Mouse (Mus musculus) forebrain, embryonic 16.5 days (tissue): ENCODE results near the gene Calu. TPM values are rescaled to one million over a fixed set of nuclear protein-coding genes. Genes with fewer than 3 reads are reported as not detected.
"Not testable (repeated sequence)": the region's sequence is repeated elsewhere in the genome, so short reads cannot be mapped to it uniquely, and the experiment has no call there.

Experiments used
- ATAC-seq: fragments of 200-750 bp; cut with Nextera tagmentation; 2 replicates; pipeline ENCODE4 v1.8.0; 2017; ENCODE audit warnings: mild to moderate bottlenecking, moderate library complexity
- H3K27ac ChIP-seq: fragments of 300-500 bp; sonication (generic); 2 replicates; pipeline ENCODE4 v1.5.1; 2014; ENCODE audit warnings: low read length, control low read depth
- H3K27me3 ChIP-seq: fragments of 300-500 bp; sonication (generic); replicated peaks from 2 replicates; pipeline ENCODE4 v1.6.1; 2014; ENCODE audit warnings: low read length; ENCODE audit not compliant: control insufficient read depth, insufficient read depth
- H3K36me3 ChIP-seq: fragments of 300-500 bp; sonication (generic); 2 replicates; pipeline ENCODE4 v1.6.1; 2014; ENCODE audit not compliant: control insufficient read depth, insufficient read depth
- H3K4me1 ChIP-seq: fragments of 300-500 bp; sonication (generic); replicated peaks from 2 replicates; pipeline ENCODE4 v1.6.1; 2014; ENCODE audit warnings: low read length; ENCODE audit not compliant: control insufficient read depth, insufficient read depth
- H3K4me2 ChIP-seq: fragments of 300-500 bp; sonication (generic); 2 replicates; pipeline ENCODE4 v1.6.1; 2014; ENCODE audit warnings: mild to moderate bottlenecking, low read length, control low read depth
- H3K4me3 ChIP-seq: fragments of 300-500 bp; sonication (generic); replicated peaks from 2 replicates; pipeline ENCODE4 v1.5.1; 2014; ENCODE audit warnings: mild to moderate bottlenecking, low read length, control low read depth
- H3K9ac ChIP-seq: fragments of 300-500 bp; sonication (generic); replicated peaks from 2 replicates; pipeline ENCODE4 v1.6.1; 2014; ENCODE audit warnings: low read depth, low read length, control low read depth
- H3K9me3 ChIP-seq: fragments of 300-500 bp; sonication (generic); 2 replicates; pipeline ENCODE4 v1.6.1; 2016; ENCODE audit warnings: low read length; ENCODE audit not compliant: control insufficient read depth
- WGBS: fragments of 180-500 bp; shearing (Covaris S2); extraction: QIAGEN DNeasy Blood & Tissue Kit; methylation state at CpG from one replicate; pipeline ENCODE4 v1.1.7; 2014; 5-methylcytosine and 5-hydroxymethylcytosine counted together
- polyA plus RNA-seq: library from polyadenylated mRNA; unstranded; fragments of >200 nt; fragmentation: Nextera tagmentation; extraction: Ambion mirVana; gene quantifications from 2 replicates; pipeline ENCODE4 v1.2.1, GENCODE M21; 2015

Gene Calu
- polyA plus RNA-seq, 1 experiment from 2014 or later, result 170 TPM

GRCm38 (mm10) chr6:29382442-29382841, 34.6 kb downstream of the Calu start:
- Histone ChIP-seq H3K9me3 (no peaks in the 10 kb centered on the region), H3K4me2 (no peak overlapping the region), H3K27ac (no peak overlapping the region), H3K36me3 (0 out of 2 replicates have a peak, but pooled peaks cover under 1% of the 10 kb centered on the region), H3K9ac (no peak overlapping the region), H3K4me1 (no peaks in the 10 kb centered on the region), H3K27me3 (no peaks in the 10 kb centered on the region), H3K4me3 (no peak overlapping the region)
- 34% methylated on average over 2 of the region's 2 CpGs for WGBS
- ATAC-seq, result no peak

GRCm38 (mm10) chr6:29388052-29388518, 40.2 kb downstream of the Calu start, which contains the start of gene Opn1sw:
Opn1sw (minus strand) TSS chr6:29388468.
- no peak within 1 kb of the TSS for H3K9ac ChIP-seq

GRCm38 (mm10) chr6:29388606-29389080, 40.8 kb downstream of the Calu start:
- Histone ChIP-seq H3K4me3 (no peak overlapping the region), H3K27me3 (no peaks in the 10 kb centered on the region), H3K9me3 (no peaks in the 10 kb centered on the region), H3K4me2 (peak overlapping the region; percentile 22; the same call in 1 of the 2 replicates), H3K27ac (no peak overlapping the region), H3K36me3 (no peaks in the 10 kb centered on the region), H3K4me1 (peaks cover 13% of the 10 kb centered on the region), H3K9ac (no peak overlapping the region)
- WGBS, result 9% methylated on average over 11 of the region's 11 CpGs
- peak; percentile 89 for ATAC-seq

More at GRCm38 (mm10) chr6:29388052-29388518, 40.2 kb downstream of the Calu start, which contains the start of gene Opn1sw:
- Histone ChIP-seq H3K4me3 (no peak within 1 kb of the TSS), H3K9me3 (no peaks in the 10 kb centered on the region), H3K4me2 (peak within 1 kb of the TSS; percentile 22; the same call in 1 of the 2 replicates), H3K27me3 (no peaks in the 10 kb centered on the region), H3K4me1 (peaks cover 13% of the 10 kb centered on the region), H3K27ac (no peak within 1 kb of the TSS), H3K36me3 (no peaks in the 10 kb centered on the region)
- 7% methylated on average over 12 of the region's 12 CpGs for WGBS
- peak; percentile 47 for ATAC-seq

GRCm38 (mm10) chr6:29389425-29389824, 41.6 kb downstream of the Calu start:
- H3K4me1 ChIP-seq, result peaks cover 13% of the 10 kb centered on the region
- no peaks in the 10 kb centered on the region for H3K36me3 ChIP-seq
- no peak overlapping the region for H3K27ac ChIP-seq
- no peak overlapping the region for H3K4me3 ChIP-seq
- no peaks in the 10 kb centered on the region for H3K9me3 ChIP-seq
- WGBS, result 54% methylated on average over 9 of the region's 9 CpGs
- no peaks in the 10 kb centered on the region for H3K27me3 ChIP-seq
- no peak for ATAC-seq
- no peak overlapping the region for H3K9ac ChIP-seq
- no peak overlapping the region for H3K4me2 ChIP-seq

- H3K4me1 ChIP-seq, result peaks cover 13% of the 10 kb centered on the region
- ATAC-seq, H3K4me3 ChIP-seq, H3K9me3 ChIP-seq, H3K27ac ChIP-seq, H3K36me3 ChIP-seq, H3K9ac ChIP-seq, H3K27me3 ChIP-seq, H3K4me2 ChIP-seq: not testable (repeated sequence)
- WGBS, result 85% methylated on average over 1 of the region's 1 CpGs
These were observed 42.6 kb downstream of the Calu start for GRCm38 (mm10) chr6:29390500-29390899.

GRCm38 (mm10) chr6:29391241-29391640, 43.4 kb downstream of the Calu start:
- H3K36me3 ChIP-seq, H3K9me3 ChIP-seq, H3K27me3 ChIP-seq, H3K4me2 ChIP-seq, H3K27ac ChIP-seq, H3K9ac ChIP-seq, H3K4me3 ChIP-seq, ATAC-seq: not testable (repeated sequence)
- 78% methylated on average over 8 of the region's 8 CpGs for WGBS
- H3K4me1 ChIP-seq, result peaks cover 19% of the 10 kb centered on the region

GRCm38 (mm10) chr6:29391802-29392201, 43.9 kb downstream of the Calu start:
- H3K9ac ChIP-seq, result no peak overlapping the region
- H3K36me3 ChIP-seq, result no peaks in the 10 kb centered on the region
- H3K4me1 ChIP-seq, result peaks cover 19% of the 10 kb centered on the region
- no peak overlapping the region for H3K4me2 ChIP-seq
- H3K27ac ChIP-seq, result no peak overlapping the region
- H3K27me3 ChIP-seq, result no peaks in the 10 kb centered on the region
- WGBS, result 76% methylated on average over 4 of the region's 4 CpGs
- no peak for ATAC-seq
- H3K9me3 ChIP-seq, result no peaks in the 10 kb centered on the region
- H3K4me3 ChIP-seq, result no peak overlapping the region

GRCm38 (mm10) chr6:29394286-29394685, 46.4 kb downstream of the Calu start:
- Histone ChIP-seq H3K4me3 (no peak overlapping the region), H3K27me3 (no peaks in the 10 kb centered on the region), H3K27ac (no peak overlapping the region), H3K9ac (no peak overlapping the region), H3K9me3 (no peaks in the 10 kb centered on the region), H3K4me2 (no peak overlapping the region), H3K4me1 (peaks cover 17% of the 10 kb centered on the region), H3K36me3 (0 out of 2 replicates have a peak, but pooled peaks cover 2% of the 10 kb centered on the region)
- no peak for ATAC-seq
- WGBS, result 32% methylated on average over 1 of the region's 1 CpGs

GRCm38 (mm10) chr6:29395910-29396713, 48.2 kb downstream of the Calu start, which contains the start of gene Ccdc136:
Ccdc136 (plus strand) TSS chr6:29396309.
- WGBS, result under 1% methylated on average over 43 of the region's 49 CpGs

More at GRCm38 (mm10) chr6:29395910-29396713, 48.2 kb downstream of the Calu start, which contains the start of gene Ccdc136:
- peak within 1 kb of the TSS; percentile 80 for H3K4me3 ChIP-seq
- ATAC-seq, result peak; percentile 90
- peak within 1 kb of the TSS; percentile 69 for H3K4me2 ChIP-seq
- H3K27ac ChIP-seq, result peak within 1 kb of the TSS; percentile 75
- no peaks in the 10 kb centered on the region for H3K9me3 ChIP-seq
- H3K4me1 ChIP-seq, result peaks cover 15% of the 10 kb centered on the region
- no peaks in the 10 kb centered on the region for H3K27me3 ChIP-seq
- H3K36me3 ChIP-seq, result 0 out of 2 replicates have a peak, but pooled peaks cover 2% of the 10 kb centered on the region
- peak within 1 kb of the TSS; percentile 75 for H3K9ac ChIP-seq
